Mouse (Mus musculus): ENCODE results near the gene Cnnm2.
A peak's percentile ranks its signal among the peaks of the same experiment; 100 is the strongest.
"Not testable (repeated sequence)": the region's sequence is repeated elsewhere in the genome, so short reads cannot be mapped to it uniquely, and the experiment has no call there.

The Cnnm2 gene

GRCm38 (mm10) chr19:46759909-46760308, 1.5 kb upstream of the Cnnm2 start:
- DNase-seq (ENCODE audit: low read depth, low spot score), result not testable (repeated sequence)

- DNase-seq (ENCODE audit: low read depth, low spot score), result peak; percentile 77
These were observed 828 bp upstream of the Cnnm2 start for GRCm38 (mm10) chr19:46760375-46761160.

DNA sequence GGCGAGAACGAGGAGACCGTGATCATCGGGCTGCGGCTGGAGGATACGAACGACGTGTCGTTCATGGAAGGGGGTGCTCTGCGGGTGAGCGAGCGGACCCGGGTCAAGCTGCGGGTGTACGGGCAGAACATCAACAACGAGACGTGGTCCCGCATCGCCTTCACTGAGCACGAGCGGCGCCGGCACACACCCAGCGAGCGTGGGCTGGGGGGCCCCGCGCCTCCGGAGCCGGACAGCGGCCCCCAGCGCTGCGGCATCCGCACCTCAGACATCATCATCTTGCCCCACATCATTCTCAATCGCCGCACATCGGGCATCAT, 535 bp downstream of the Cnnm2 start:
- DNase-seq (ENCODE audit: low read depth, low spot score), result no peak

- no peak for DNase-seq (ENCODE audit: low read depth, low spot score)
These were observed 1.0 kb downstream of the Cnnm2 start for GRCm38 (mm10) chr19:46762291-46762991.

DNA sequence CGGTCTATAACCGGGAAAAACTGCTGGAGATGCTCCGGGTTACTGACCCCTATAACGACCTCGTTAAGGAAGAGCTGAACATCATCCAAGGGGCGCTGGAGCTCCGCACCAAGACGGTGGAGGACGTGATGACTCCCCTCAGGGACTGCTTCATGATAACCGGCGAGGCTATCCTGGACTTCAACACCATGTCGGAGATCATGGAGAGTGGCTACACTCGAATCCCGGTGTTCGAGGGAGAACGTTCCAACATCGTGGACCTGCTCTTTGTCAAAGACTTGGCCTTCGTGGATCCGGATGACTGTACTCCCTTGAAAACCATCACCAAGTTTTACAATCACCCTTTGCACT, 1.6 kb downstream of the Cnnm2 start:
- DNase-seq (ENCODE audit: low read depth, low spot score), result no peak

DNA sequence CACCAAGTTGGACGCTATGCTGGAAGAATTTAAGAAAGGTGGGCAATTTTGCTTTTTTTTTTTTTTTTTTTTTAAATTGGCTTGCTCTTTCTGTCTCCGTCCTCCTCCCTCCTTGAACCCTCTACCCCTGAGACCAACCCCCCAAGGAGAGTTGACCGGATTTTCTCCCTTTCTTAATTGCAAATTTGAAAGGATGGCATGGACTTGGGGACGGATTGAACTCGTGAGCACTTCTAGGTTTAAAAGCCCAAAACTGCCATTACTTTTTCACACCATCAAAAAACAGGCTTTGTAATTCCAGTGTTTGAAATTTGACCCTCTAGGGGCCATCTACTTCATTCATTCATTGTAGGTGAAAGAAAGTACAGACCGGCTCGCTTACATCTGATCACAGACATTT, 2.0 kb downstream of the Cnnm2 start:
- DNase-seq (ENCODE audit: low read depth, low spot score), result no peak

GRCm38 (mm10) chr19:46763932-46764762, 2.8 kb downstream of the Cnnm2 start:
- no peak for DNase-seq (ENCODE audit: low read depth, low spot score)

DNA sequence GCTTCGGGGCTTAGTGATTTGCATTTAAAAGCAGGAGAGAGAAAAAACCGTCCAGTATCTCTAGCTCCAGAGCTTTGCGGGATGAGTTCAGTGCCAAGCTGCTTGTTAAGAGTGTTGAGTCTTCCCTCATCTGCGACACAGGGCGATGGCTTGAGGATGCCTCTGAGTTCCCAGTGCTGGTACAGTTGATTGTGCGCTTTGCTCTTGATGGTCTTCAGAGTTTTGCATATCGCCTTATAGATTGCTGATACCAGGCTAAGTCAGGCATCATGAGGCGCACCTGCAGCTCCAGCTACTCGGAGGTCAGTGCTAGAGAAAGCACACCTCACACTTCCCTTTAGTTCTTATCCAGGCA, 3.3 kb downstream of the Cnnm2 start:
- DNase-seq (ENCODE audit: low read depth, low spot score), result no peak

DNA sequence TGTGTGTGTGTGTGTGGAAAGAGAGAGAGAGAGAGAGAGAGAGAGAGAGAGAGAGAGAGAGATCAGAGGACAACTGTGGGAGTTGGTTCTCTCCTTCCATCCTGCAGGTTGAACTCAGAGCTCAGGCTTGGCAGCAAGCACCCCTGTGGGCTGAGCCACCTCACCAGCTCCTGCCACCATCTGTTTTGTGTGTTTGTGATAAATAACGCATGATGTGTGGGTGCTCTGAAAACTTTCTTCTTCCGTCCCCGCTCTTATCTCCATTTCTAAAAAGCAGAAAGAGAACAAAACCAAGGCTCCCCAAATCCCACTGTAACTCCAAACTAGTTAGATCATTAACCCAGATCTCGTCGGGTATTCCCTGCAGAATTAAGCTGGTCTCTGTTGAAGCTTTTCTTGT, 4.7 kb downstream of the Cnnm2 start:
- no peak for DNase-seq (ENCODE audit: low read depth, low spot score)

- no peak for DNase-seq (ENCODE audit: low read depth, low spot score)
These were observed 8.4 kb downstream of the Cnnm2 start for GRCm38 (mm10) chr19:46769759-46770158.

DNA sequence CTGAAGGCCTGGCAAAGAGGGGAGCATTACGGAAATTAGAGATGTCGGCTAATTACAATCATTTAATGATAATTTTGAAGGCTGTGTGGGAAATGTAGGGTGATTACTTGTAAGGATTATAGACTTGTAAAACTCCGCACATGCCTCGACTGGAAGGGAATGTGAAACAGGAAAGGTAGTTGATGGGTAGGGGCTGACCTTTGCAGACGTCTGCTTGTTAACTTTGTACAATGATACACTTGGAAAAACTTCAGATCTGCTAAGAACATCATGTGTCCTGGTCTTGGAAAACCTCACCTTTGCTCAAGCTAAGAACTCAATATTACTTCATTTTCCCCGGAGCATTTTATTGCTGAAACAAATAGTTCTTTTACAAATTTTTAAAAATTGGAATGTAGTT, 10.4 kb downstream of the Cnnm2 start:
- DNase-seq (ENCODE audit: low read depth, low spot score), result no peak

GRCm38 (mm10) chr19:46776391-46776790, 15.0 kb downstream of the Cnnm2 start:
- no peak for DNase-seq (ENCODE audit: low read depth, low spot score)

- DNase-seq (ENCODE audit: low read depth, low spot score), result no peak
These were observed 15.5 kb downstream of the Cnnm2 start for GRCm38 (mm10) chr19:46776850-46777249.

GRCm38 (mm10) chr19:46777928-46778680, 16.7 kb downstream of the Cnnm2 start:
- no peak for DNase-seq (ENCODE audit: low read depth, low spot score)

- DNase-seq (ENCODE audit: low read depth, low spot score), result not testable (repeated sequence)
These were observed 17.7 kb downstream of the Cnnm2 start for GRCm38 (mm10) chr19:46779130-46779529.

DNA sequence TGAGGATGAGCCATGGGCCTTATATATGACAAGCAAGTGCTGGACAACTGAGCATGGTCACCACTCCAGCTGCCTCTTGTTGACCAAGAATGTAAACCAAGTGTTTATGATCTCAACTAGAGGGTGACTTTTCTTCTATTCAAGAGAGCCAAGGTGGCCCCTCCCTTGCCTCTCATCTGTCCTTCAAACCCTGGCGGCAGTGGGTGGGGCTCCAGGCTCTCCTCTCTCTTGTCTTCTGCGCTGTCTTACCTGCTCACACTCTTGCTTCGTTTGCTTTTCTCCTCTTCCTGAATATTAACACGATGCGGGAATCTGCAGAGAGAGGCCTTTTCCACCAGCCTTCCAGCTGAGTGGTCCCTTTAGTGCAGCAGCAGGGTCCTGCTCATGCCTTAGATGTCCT, 22.6 kb downstream of the Cnnm2 start:
- DNase-seq (ENCODE audit: low read depth, low spot score), result no peak

- DNase-seq (ENCODE audit: low read depth, low spot score), result no peak
These were observed 23.1 kb downstream of the Cnnm2 start for GRCm38 (mm10) chr19:46784502-46784901.

DNA sequence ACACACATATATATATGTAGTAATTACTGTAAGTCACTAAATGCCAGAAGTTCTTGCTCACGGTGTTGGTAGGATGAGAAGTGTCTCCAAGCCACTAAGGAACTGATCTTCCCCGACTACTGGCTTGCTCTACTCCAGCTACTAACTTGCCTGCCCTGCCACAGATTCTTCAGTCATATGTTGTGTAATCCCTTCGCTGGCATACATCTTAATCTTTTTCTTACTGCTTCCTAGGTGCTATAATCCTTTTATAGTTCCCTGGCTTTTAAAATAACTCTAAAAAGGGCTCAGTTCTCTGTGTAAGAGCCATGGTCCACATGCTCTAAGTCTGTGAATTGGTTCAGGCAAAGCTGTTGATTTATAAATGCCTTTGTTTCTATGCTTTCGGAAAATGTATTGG, 24.2 kb downstream of the Cnnm2 start:
- DNase-seq (ENCODE audit: low read depth, low spot score), result no peak

- DNase-seq (ENCODE audit: low read depth, low spot score), result no peak
These were observed 28.4 kb downstream of the Cnnm2 start for GRCm38 (mm10) chr19:46789782-46790181.

GRCm38 (mm10) chr19:46791360-46791759, 30.0 kb downstream of the Cnnm2 start:
- no peak for DNase-seq (ENCODE audit: low read depth, low spot score)

DNA sequence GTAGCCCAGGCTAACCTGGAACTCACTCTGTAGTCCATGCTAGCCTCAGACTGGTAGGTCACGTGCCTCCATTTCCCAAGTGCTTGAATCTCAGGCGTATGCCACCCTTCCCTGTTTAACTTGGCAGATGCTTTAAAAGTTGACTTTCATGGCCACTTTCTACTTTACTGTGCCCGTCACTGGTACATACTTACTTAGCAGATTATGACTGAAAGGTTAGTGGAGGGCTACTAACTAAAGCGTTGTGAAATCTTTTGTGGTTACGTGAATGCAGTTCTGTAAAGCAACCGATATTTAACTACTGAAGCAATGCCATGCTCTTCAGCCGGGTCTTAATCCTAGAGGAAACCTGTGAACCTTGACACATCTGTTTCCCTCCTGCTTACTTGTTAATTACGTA, 30.5 kb downstream of the Cnnm2 start:
- no peak for DNase-seq (ENCODE audit: low read depth, low spot score)

DNA sequence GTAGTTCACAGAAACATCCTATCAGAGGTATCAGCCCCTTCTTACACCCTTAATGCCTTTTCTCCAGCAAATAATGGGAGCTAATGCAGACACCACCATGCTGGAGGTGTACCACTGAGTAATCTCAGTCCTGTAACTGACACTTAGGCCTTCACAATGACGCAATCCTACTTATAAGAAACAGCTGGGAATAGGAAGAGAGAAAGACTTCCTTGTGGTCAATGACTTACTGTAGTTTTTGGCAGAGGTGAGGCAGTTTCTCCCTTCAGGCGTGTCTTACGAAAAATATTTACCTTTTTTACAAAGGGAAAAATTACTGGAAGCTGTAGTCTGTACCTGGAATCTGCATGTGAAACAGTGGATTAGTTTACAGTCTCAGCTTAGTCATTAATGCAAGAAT, 31.1 kb downstream of the Cnnm2 start:
- DNase-seq (ENCODE audit: low read depth, low spot score), result no peak
